Mouse (Mus musculus): ENCODE results near the gene Otulinl. TPM values are rescaled to one million over a fixed set of nuclear protein-coding genes. Genes with fewer than 3 reads are reported as not detected.

The Otulinl gene
- total and polyA plus RNA-seq, 3 experiments = 0.84 to 2.5 (median 1.7) TPM

- Histone ChIP-seq H3K36me3 (replicated peaks in 1 of 2; ENCODE audit: control insufficient read depth in 1 of 2, insufficient read depth in 1 of 2, low read length in 1 of 2) (peaks cover 10 to 30% of the 10 kb centered on the region in 2 experiments), H3K27ac (ENCODE audit: insufficient read depth, low read depth) (no peak overlapping the region), H3K27me3 (replicated peaks) (no peaks in the 10 kb centered on the region), H3K4me2 (ENCODE audit: insufficient read depth, low read depth, poor library complexity, severe bottlenecking) (peak overlapping the region; percentile 57), H3K9ac (ENCODE audit: insufficient read depth, low read depth) (peak overlapping the region; percentile 83), H3K79me2 (replicated peaks; ENCODE audit: control insufficient read depth, extremely low read depth, insufficient read depth, poor library complexity, severe bottlenecking) (peaks cover 4% of the 10 kb centered on the region), H3K4me1 (ENCODE audit: control insufficient read depth in 1 of 2, insufficient read depth in 2 of 2) (peaks cover 29 to 53% of the 10 kb centered on the region in 2 experiments), H3K9me3 (replicated peaks; ENCODE audit: low read length) (no peaks in the 10 kb centered on the region), H3K4me3 (replicated peaks in 1 of 3; ENCODE audit: low read depth in 2 of 3, low read length in 2 of 3, poor library complexity in 1 of 3) (peak overlapping the region; percentile 87 to 99 (median 96))
- DNase-seq (ENCODE audit: extremely low read depth) = no peak
- TF ChIP-seq SIN3A (IDR thresholded peaks at IDR 0.05; ENCODE audit: low read length) (peak; percentile 41), POLR2AphosphoS2 (IDR thresholded peaks at IDR 0.05; ENCODE audit: low read depth, low read length) (no peak)
- in situ Hi-C loops (cut with MboI; ENCODE audit: low pct_ligation_motif_present, low pct_unique_long_range_greater_than_20kb, low sequenced_read_pairs) (no loop called here), dilution Hi-C loops (cut with MboI; ENCODE audit: extremely low pct_ligation_motif_present, extremely low pct_unique_long_range_greater_than_20kb, low sequenced_read_pairs) (no loop called here)
These were observed 51.4 kb downstream of the Otulinl start for GRCm38 (mm10) chr15:27629800-27630600.

- Histone ChIP-seq H3K9ac (ENCODE audit: insufficient read depth, low read depth) (peak overlapping the region; percentile 83; the same call in 1 of the 2 replicates), H3K4me3 (replicated peaks in 1 of 3; ENCODE audit: low read depth in 2 of 3, low read length in 2 of 3, poor library complexity in 1 of 3) (peak overlapping the region in 2 of 3 experiments; percentile 87 to 96)
- dilution Hi-C loops (cut with MboI; ENCODE audit: extremely low pct_ligation_motif_present, extremely low pct_unique_long_range_greater_than_20kb, low sequenced_read_pairs) = no loop called here
These were observed 52.3 kb downstream of the Otulinl start for GRCm38 (mm10) chr15:27629046-27629445.

GRCm38 (mm10) chr15:27627794-27628193 lies 53.6 kb downstream of the Otulinl start:
- Histone ChIP-seq H3K27me3 (replicated peaks) (no peaks in the 10 kb centered on the region), H3K9ac (ENCODE audit: insufficient read depth, low read depth) (no peak overlapping the region), H3K79me2 (replicated peaks; ENCODE audit: control insufficient read depth, extremely low read depth, insufficient read depth, poor library complexity, severe bottlenecking) (peaks cover 16% of the 10 kb centered on the region), H3K27ac (ENCODE audit: insufficient read depth, low read depth) (no peak overlapping the region), H3K36me3 (replicated peaks in 1 of 2; ENCODE audit: control insufficient read depth in 1 of 2, insufficient read depth in 1 of 2, low read length in 1 of 2) (peaks cover 17 to 50% of the 10 kb centered on the region in 2 experiments), H3K4me2 (ENCODE audit: insufficient read depth, low read depth, poor library complexity, severe bottlenecking) (0 out of 2 replicates have a peak overlapping the region, but pooled peaks have one; percentile 17), H3K4me1 (ENCODE audit: control insufficient read depth in 1 of 2, insufficient read depth in 2 of 2) (peaks cover 40 to 73% of the 10 kb centered on the region in 2 experiments), H3K9me3 (replicated peaks; ENCODE audit: low read length) (no peaks in the 10 kb centered on the region), H3K4me3 (replicated peaks in 1 of 3; ENCODE audit: low read depth in 2 of 3, low read length in 2 of 3, poor library complexity in 1 of 3) (no peak overlapping the region)
- TF ChIP-seq ZC3H11A (IDR thresholded peaks at IDR 0.05; ENCODE audit: low read depth, low read length) = no peak
- TF ChIP-seq GABPA (IDR thresholded peaks at IDR 0.05; ENCODE audit: insufficient replicate concordance, low read depth, low read length) = no peak
- TF ChIP-seq UBTF (IDR thresholded peaks at IDR 0.05; ENCODE audit: low read depth, low read length) = no peak
- no peak for TF ChIP-seq CHD1 (IDR thresholded peaks at IDR 0.05; ENCODE audit: low read depth, low read length)
- no peak for TF ChIP-seq E2F4 (IDR thresholded peaks at IDR 0.05; ENCODE audit: insufficient replicate concordance, low read depth, low read length)
- TF ChIP-seq BHLHE40 (IDR thresholded peaks at IDR 0.05; ENCODE audit: low read depth, low read length) = peak; percentile 74
- TF ChIP-seq MXI1 (IDR thresholded peaks at IDR 0.05; ENCODE audit: low read depth, low read length) = no peak
- peak; percentile 65 for DNase-seq (ENCODE audit: extremely low read depth)
- in situ Hi-C loops (cut with MboI; ENCODE audit: low pct_ligation_motif_present, low pct_unique_long_range_greater_than_20kb, low sequenced_read_pairs) = no loop called here
- dilution Hi-C loops (cut with MboI; ENCODE audit: extremely low pct_ligation_motif_present, extremely low pct_unique_long_range_greater_than_20kb, low sequenced_read_pairs) = no loop called here

More at GRCm38 (mm10) chr15:27629046-27629445, 52.3 kb downstream of the Otulinl start:
- in situ Hi-C loops (cut with MboI; ENCODE audit: low pct_ligation_motif_present, low pct_unique_long_range_greater_than_20kb, low sequenced_read_pairs) = no loop called here
- no peak for DNase-seq (ENCODE audit: extremely low read depth)
- H3K4me1 ChIP-seq (ENCODE audit: control insufficient read depth in 1 of 2, insufficient read depth in 2 of 2) = peaks cover 37 to 62% of the 10 kb centered on the region in 2 experiments
- H3K27me3 ChIP-seq (replicated peaks) = no peaks in the 10 kb centered on the region
- peak overlapping the region; percentile 57 for H3K4me2 ChIP-seq (ENCODE audit: insufficient read depth, low read depth, poor library complexity, severe bottlenecking)
- peaks cover 10 to 37% of the 10 kb centered on the region in 2 experiments for H3K36me3 ChIP-seq (replicated peaks in 1 of 2; ENCODE audit: control insufficient read depth in 1 of 2, insufficient read depth in 1 of 2, low read length in 1 of 2)
- no peak overlapping the region for H3K27ac ChIP-seq (ENCODE audit: insufficient read depth, low read depth)
- peaks cover 12% of the 10 kb centered on the region for H3K79me2 ChIP-seq (replicated peaks; ENCODE audit: control insufficient read depth, extremely low read depth, insufficient read depth, poor library complexity, severe bottlenecking)
- TF ChIP-seq POLR2A (IDR thresholded peaks at IDR 0.05; ENCODE audit: low read depth, low read length) = no peak
- 0 out of 2 replicates have a peak, but pooled peaks have one; percentile 19 for TF ChIP-seq CHD1 (IDR thresholded peaks at IDR 0.05; ENCODE audit: low read depth, low read length)
- no peak for TF ChIP-seq RCOR1 (conservative IDR thresholded peaks at IDR 0.05; ENCODE audit: low read depth, low read length)
- no peaks in the 10 kb centered on the region for H3K9me3 ChIP-seq (replicated peaks; ENCODE audit: low read length)
